Mouse (Mus musculus): ENCODE measurements around the gene Ttf2. TPM values are rescaled to one million over a fixed set of nuclear protein-coding genes. Genes with fewer than 3 reads are reported as not detected.

The Ttf2 gene
- 10 to 100 TPM; 13.1 to 15.2 TPM for polyA plus RNA-seq (2017; shearing (Covaris generic))

DNA sequence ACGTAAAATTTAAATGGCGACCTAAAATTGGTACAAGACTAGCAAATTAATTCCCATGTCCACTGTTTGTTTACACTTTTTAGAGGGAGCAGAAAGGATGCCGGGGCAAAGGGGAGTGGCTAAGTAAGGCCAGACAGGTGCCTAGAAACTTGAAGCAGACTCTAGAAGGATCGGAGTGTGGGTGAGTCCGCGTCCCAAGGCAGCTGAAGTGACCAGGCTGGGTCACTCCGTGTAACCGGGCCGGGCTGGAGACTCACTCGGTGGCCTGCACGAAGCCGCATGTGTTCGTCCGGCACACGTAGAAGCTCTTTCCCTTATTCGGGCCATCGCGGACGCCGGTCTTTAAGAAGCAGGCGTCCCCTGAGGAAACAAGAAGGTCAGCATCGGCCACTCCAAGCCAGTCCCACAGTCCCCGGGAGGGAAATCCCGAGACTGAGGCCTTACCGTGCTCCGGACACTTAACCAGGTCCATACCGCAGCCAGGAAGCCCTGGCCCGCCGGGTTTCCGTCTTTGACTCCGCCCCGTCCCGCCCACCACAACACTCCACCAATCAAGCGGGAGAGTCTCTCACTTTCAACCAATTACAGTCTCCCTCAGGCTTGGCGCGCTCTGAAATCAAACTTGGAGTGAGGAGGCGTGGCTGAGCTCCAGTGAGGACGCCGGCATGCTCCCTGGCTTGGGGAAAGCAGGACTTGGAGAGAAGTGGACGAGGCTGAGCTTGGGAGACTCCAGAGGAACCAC, at the start of gene Ttf2:
Gene Ttf2 (minus strand): TSS at position 488 of the 742 bp plus-strand sequence.

DNA sequence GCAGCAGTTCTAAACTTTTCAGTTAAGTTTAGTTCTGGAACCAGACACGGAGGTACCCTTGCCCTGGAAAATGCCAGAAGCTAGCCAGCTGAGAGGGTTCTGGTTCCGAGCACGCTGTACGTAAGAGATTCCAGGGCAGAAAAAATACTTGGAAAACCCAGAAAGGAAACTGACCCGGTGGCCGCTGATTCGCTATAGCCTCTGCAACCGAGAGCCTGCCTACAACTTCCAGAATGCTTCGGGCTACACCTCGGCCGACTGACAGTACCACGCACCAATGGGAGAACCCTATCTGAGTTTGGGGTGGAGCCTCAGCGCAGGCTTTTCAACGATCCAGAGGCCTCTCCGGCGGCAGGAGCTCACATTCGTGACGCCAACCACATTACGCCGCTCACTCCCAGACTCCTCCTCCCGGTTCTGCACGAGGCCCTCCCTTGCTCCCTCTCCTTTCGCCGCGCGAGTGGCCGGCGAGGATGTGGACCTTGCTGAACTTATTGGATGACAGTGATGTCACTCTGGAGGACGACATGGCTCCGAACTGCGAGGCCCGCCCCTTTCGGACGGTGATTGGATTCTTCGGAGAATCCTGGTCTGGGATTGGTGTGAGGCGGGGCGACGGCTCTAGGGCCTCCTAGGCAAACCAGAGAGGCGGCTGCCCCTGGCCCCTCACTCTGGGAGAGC, 47.5 kb downstream of the Ttf2 start, which contains the start of gene Trim45:
Gene Trim45 (plus strand): TSS at position 378 of the 681 bp plus-strand sequence.

Other genes with a start within 250 kb of the Ttf2 start
- not detected for gene Vtcn1, start 144.2 kb downstream of the Ttf2 start, polyA plus RNA-seq (2017; shearing (Covaris generic))
- gene Trim45, start 47.5 kb downstream of the Ttf2 start, polyA plus RNA-seq (2017; shearing (Covaris generic)), result 1 to 10 TPM; 1.1 to 2.4 TPM
- 10 to 100 TPM; 29.5 to 32.1 TPM for gene Cd101, start 59.9 kb upstream of the Ttf2 start, polyA plus RNA-seq (2017; shearing (Covaris generic))
- 1 to 10 TPM; 1.5 to 1.8 TPM for gene Ptgfrn, start 140.6 kb upstream of the Ttf2 start, polyA plus RNA-seq (2017; shearing (Covaris generic))

Measured in inflammation-experienced regulatory T-cells (primary cell).